Mouse (Mus musculus): ENCODE data around the gene Gm21425.
"Not testable (repeated sequence)": the region's sequence is repeated elsewhere in the genome, so short reads cannot be mapped to it uniquely, and the experiment has no call there.

Gm21425 gene

GRCm38 (mm10) chrY:13161668-13162067 lies at the start of gene Gm21425:
Gene Gm21425, plus strand, starts transcription at chrY:13161968.
- not testable (repeated sequence) for DNase-seq (ENCODE audit: low spot score in 2 of 2)

- DNase-seq (ENCODE audit: low spot score in 2 of 2): not testable (repeated sequence)
Observed at GRCm38 (mm10) chrY:13133392-13133791, 28.4 kb upstream of the Gm21425 start, which contains the start of gene Gm21891. Gene Gm21891, minus strand, starts transcription at chrY:13133492.

Measured in frontal cortex, postnatal 36 days (tissue).